Mouse (Mus musculus): ENCODE measurements around the gene Kctd17.

DNA sequence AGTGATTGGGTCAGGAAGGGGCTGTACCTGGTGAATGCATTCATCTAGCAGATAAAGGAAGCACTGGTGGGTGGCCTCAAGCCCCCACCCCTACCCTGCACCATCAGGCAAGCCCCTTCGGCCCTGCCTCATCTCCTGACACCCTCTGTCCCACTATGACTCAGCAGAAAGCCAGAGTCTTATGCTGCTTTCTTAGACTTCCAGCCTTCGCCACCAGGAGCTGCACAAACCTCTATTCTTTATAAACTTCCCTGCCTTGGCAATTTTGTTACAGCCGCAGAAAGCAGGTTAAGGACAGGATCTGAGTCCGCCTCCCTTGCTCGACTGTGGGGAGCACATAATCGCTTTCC is 22.0 kb downstream of the Kctd17 start:
- TF ChIP-seq CTCF (IDR thresholded peaks at IDR 0.05): peak; percentile 12
- TF ChIP-seq EP300 (IDR thresholded peaks at IDR 0.05): no peak
